Mouse (Mus musculus) stomach, postnatal 0 days (tissue): ENCODE data around the gene Ppt2.

Experiments
- CTCF ChIP-seq: IDR thresholded peaks from 2 replicates; pipeline ENCODE4 v1.5.1; 2016; ENCODE audit warnings: antibody characterized with exemption, low read depth, mild to moderate bottlenecking, moderate library complexity
- EP300 ChIP-seq: optimal IDR thresholded peaks from 2 replicates; pipeline ENCODE3; 2016; ENCODE audit warnings: antibody characterized with exemption

- no peak for TF ChIP-seq EP300
- TF ChIP-seq CTCF, result no peak
Observed at GRCm38 (mm10) chr17:34673139-34673538, 44.8 kb upstream of the Ppt2 start.
